Mouse (Mus musculus) cerebellum, adult 11-12 months (tissue): Measurements from ENCODE around the gene Pbld2.

Source experiments
- DNase-seq: peaks from one replicate; pipeline ENCODE4 v3.0.0; 2022

The Pbld2 gene

GRCm38 (mm10) chr10:63023749-63024579 is at the start of gene Pbld2, which contains the start of gene Hnrnph3:
Gene Pbld2, plus strand, starts transcription at chr10:63024315.
Gene Hnrnph3, minus strand, starts transcription at chr10:63024217.
- DNase-seq, result peak; percentile 98

GRCm38 (mm10) chr10:62979667-62980038 is 44.5 kb upstream of the Pbld2 start:
- no peak for DNase-seq

GRCm38 (mm10) chr10:62980039-62980954 is 43.8 kb upstream of the Pbld2 start, which contains the start of gene Rufy2:
Gene Rufy2, plus strand, starts transcription at chr10:62980223.
- DNase-seq, result peak; percentile 95

GRCm38 (mm10) chr10:62984072-62984471 is 40.0 kb upstream of the Pbld2 start:
- DNase-seq, result no peak

GRCm38 (mm10) chr10:62984495-62984894 is 39.6 kb upstream of the Pbld2 start:
- peak; percentile 40 for DNase-seq

GRCm38 (mm10) chr10:62987341-62987740 is 36.8 kb upstream of the Pbld2 start:
- no peak for DNase-seq

- no peak for DNase-seq
These were observed 33.5 kb upstream of the Pbld2 start for GRCm38 (mm10) chr10:62990636-62991035.

GRCm38 (mm10) chr10:62993991-62994390 is 30.1 kb upstream of the Pbld2 start:
- no peak for DNase-seq

- no peak for DNase-seq
These were observed 23.5 kb upstream of the Pbld2 start for GRCm38 (mm10) chr10:63000584-63000983.

GRCm38 (mm10) chr10:63003252-63003651 is 20.9 kb upstream of the Pbld2 start:
- DNase-seq, result no peak

GRCm38 (mm10) chr10:63004556-63004955 is 19.6 kb upstream of the Pbld2 start:
- no peak for DNase-seq

GRCm38 (mm10) chr10:63008193-63008592 is 15.9 kb upstream of the Pbld2 start:
- DNase-seq, result no peak

GRCm38 (mm10) chr10:63010268-63010667 is 13.8 kb upstream of the Pbld2 start:
- DNase-seq, result no peak

GRCm38 (mm10) chr10:63011556-63011955 is 12.6 kb upstream of the Pbld2 start:
- peak; percentile 30 for DNase-seq

- no peak for DNase-seq
These were observed 10.6 kb upstream of the Pbld2 start for GRCm38 (mm10) chr10:63013476-63013875.

GRCm38 (mm10) chr10:63014168-63014567 is 9.9 kb upstream of the Pbld2 start:
- DNase-seq, result no peak

- no peak for DNase-seq
These were observed 4.8 kb upstream of the Pbld2 start for GRCm38 (mm10) chr10:63019304-63019703.

GRCm38 (mm10) chr10:63021702-63022101 is 2.4 kb upstream of the Pbld2 start:
- DNase-seq, result no peak

GRCm38 (mm10) chr10:63022541-63023120 is 1.5 kb upstream of the Pbld2 start:
- DNase-seq, result no peak

- DNase-seq, result peak; percentile 76
These were observed 880 bp upstream of the Pbld2 start for GRCm38 (mm10) chr10:63023121-63023748.

GRCm38 (mm10) chr10:63024580-63024910 is 430 bp downstream of the Pbld2 start:
- DNase-seq, result peak; percentile 81

- DNase-seq, result no peak
These were observed 901 bp downstream of the Pbld2 start for GRCm38 (mm10) chr10:63025016-63025415.

- peak; percentile 43 for DNase-seq
These were observed 1.4 kb downstream of the Pbld2 start for GRCm38 (mm10) chr10:63025491-63026011.
